Mouse (Mus musculus) limb, embryonic 13.5 days (tissue): ENCODE measurements around the gene Jdp2. TPM values are rescaled to one million over a fixed set of nuclear protein-coding genes. Genes with fewer than 3 reads are reported as not detected.
A peak's percentile ranks its signal among the peaks of the same experiment; 100 is the strongest.

Experiments
- ATAC-seq: fragments of 200-750 bp; cut with Nextera tagmentation; 2 replicates; pipeline ENCODE4 v1.8.0; 2017; ENCODE audit warnings: low read depth, moderate number of reproducible peaks, moderate TSS enrichment; ENCODE audit not compliant: low FRiP score
- H3K27ac ChIP-seq: fragments of 300-500 bp; sonication (generic); 2 replicates; pipeline ENCODE4 v1.5.1; 2015; ENCODE audit warnings: inconsistent platforms, mild to moderate bottlenecking, moderate library complexity
- H3K27me3 ChIP-seq: fragments of 300-500 bp; sonication (generic); 2 replicates; pipeline ENCODE4 v1.6.1; 2015; ENCODE audit warnings: mild to moderate bottlenecking, inconsistent platforms
- H3K36me3 ChIP-seq: fragments of 300-500 bp; sonication (generic); 2 replicates; pipeline ENCODE4 v1.6.1; 2015; ENCODE audit warnings: inconsistent platforms, mild to moderate bottlenecking, moderate library complexity
- H3K4me1 ChIP-seq: fragments of 300-500 bp; sonication (generic); 2 replicates; pipeline ENCODE4 v1.6.1; 2015; ENCODE audit warnings: inconsistent platforms
- H3K4me2 ChIP-seq: fragments of 300-500 bp; sonication (generic); replicated peaks from 2 replicates; pipeline ENCODE4 v1.6.1; 2015; ENCODE audit warnings: inconsistent platforms, mild to moderate bottlenecking, moderate library complexity
- H3K4me3 ChIP-seq: fragments of 300-500 bp; sonication (generic); 2 replicates; pipeline ENCODE4 v1.5.1; 2015; ENCODE audit warnings: moderate library complexity, mild to moderate bottlenecking, inconsistent platforms
- H3K9ac ChIP-seq: fragments of 300-500 bp; sonication (generic); 2 replicates; pipeline ENCODE4 v1.6.1; 2015; ENCODE audit warnings: mild to moderate bottlenecking, inconsistent platforms
- H3K9me3 ChIP-seq: fragments of 300-500 bp; sonication (generic); 2 replicates; pipeline ENCODE4 v1.6.1; 2016; ENCODE audit warnings: inconsistent platforms
- WGBS: fragments of 180-500 bp; shearing (Covaris S2); methylation state at CpG from one replicate; pipeline ENCODE4 v1.1.7; 2015; 5-methylcytosine and 5-hydroxymethylcytosine counted together
- polyA plus RNA-seq: library from polyadenylated mRNA; unstranded; fragments of >200 nt; fragmentation: Nextera tagmentation; extraction: Ambion mirVana; gene quantifications from 2 replicates; pipeline ENCODE4 v1.2.1, GENCODE M21; 2015

Gene Jdp2
- polyA plus RNA-seq, 1 experiment from 2014 or later: 1.2 TPM

DNA sequence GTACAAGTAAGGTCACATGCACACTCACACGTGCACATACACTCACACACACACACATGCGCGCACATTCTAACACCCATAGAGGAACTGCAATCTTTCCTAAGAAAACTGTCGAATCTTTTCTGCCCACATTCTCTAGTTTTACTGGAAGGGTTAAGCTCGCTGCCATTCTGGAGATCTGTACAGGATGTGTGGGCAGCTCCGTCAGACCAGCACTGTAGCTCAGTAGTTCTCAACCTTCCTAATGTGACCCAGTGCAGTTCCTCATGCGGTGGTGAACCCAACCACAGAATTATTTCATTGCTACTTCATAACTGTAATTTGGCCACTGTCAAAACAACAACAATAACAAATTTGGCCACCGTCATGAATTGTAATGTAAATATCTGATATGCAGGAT, 75.1 kb downstream of the Jdp2 start:
- Histone ChIP-seq H3K27ac (no peak overlapping the region), H3K36me3 (no peaks in the 10 kb centered on the region), H3K4me1 (peaks cover 3% of the 10 kb centered on the region), H3K9me3 (peaks cover 3% of the 10 kb centered on the region), H3K27me3 (no peaks in the 10 kb centered on the region), H3K4me2 (no peak overlapping the region), H3K9ac (no peak overlapping the region), H3K4me3 (no peak overlapping the region)
- WGBS: 87% methylated on average over 8 of the region's 8 CpGs
- ATAC-seq: no peak

DNA sequence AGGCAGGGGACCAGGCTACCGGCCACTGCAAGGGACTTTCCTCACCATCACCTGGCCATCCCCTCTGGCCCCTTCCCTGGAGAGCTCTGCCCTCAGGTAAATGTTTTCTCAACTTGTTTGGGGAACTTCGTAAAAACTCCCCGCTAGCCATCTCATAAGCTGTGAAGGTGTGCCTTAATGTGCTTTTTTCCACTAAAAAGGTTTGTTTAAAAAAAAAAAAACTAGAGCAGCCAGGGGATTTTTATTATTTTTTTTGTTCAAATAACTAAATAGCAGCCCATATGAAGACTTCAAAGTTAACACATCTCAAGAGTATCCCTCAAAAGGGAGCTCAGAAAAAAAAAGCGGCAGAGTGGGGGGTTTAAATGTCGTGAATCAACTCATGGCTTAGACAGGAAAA, 80.3 kb downstream of the Jdp2 start:
- no peak overlapping the region for H3K4me2 ChIP-seq

DNA sequence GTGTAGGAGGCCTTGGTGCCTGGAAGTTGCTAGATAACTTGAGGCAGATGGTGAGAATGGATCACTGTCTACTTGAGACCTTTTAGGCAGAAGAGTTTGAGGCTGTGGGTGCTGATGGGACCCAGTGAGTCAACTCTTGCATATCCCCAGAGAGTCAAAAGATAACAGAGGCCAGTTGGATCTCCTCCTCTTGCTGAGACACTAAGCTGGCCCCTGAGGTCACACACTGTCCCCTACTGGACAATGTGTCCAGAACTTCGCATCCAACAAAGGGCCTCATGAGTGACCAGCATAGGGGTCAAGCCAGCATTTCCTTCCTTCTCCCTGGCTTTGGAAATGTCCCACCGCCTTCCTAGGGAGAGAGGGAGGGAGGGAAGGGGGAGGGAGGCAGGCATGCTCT, 81.0 kb downstream of the Jdp2 start:
- H3K36me3 ChIP-seq: no peaks in the 10 kb centered on the region
- no peaks in the 10 kb centered on the region for H3K27me3 ChIP-seq
- no peak overlapping the region for H3K4me3 ChIP-seq
- 60% methylated on average over 2 of the region's 2 CpGs for WGBS
- ATAC-seq: no peak
- no peaks in the 10 kb centered on the region for H3K4me1 ChIP-seq
- H3K27ac ChIP-seq: no peak overlapping the region
- H3K9ac ChIP-seq: no peak overlapping the region
- peaks cover 3% of the 10 kb centered on the region; the same call in 1 of the 2 replicates for H3K9me3 ChIP-seq
- no peak overlapping the region for H3K4me2 ChIP-seq

More for the DNA sequence above, 80.3 kb downstream of the Jdp2 start:
- H3K4me3 ChIP-seq: no peak overlapping the region
- no peak overlapping the region for H3K27ac ChIP-seq
- H3K9ac ChIP-seq: no peak overlapping the region
- 65% methylated on average over 5 of the region's 5 CpGs for WGBS
- no peaks in the 10 kb centered on the region for H3K36me3 ChIP-seq
- no peak for ATAC-seq
- H3K27me3 ChIP-seq: no peaks in the 10 kb centered on the region
- H3K9me3 ChIP-seq: peaks cover 3% of the 10 kb centered on the region; the same call in 1 of the 2 replicates
- H3K4me1 ChIP-seq: no peaks in the 10 kb centered on the region

DNA sequence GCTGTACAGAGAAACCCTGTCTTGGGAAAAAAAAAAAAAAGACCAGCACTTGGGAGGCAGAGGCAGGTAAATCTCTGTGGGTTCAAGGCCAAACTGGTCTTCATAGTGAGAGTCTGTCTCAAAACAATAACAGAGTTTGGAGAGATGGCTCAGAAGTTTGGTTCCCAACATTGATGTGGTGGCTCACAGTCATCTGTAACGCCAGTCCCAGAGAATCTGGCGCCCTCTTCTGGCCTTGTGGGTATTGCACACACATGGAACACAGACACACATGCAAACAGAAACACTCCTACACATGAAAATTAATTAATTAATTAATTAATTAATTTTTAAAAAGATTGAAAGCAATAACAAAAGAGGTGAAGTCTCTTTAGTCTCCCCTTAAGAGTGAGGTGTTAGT, 83.5 kb downstream of the Jdp2 start:
- Histone ChIP-seq H3K9me3 (peaks cover 3% of the 10 kb centered on the region; the same call in 1 of the 2 replicates), H3K4me1 (peaks cover 7% of the 10 kb centered on the region), H3K9ac (no peak overlapping the region), H3K4me3 (no peak overlapping the region), H3K27me3 (no peaks in the 10 kb centered on the region), H3K27ac (no peak overlapping the region), H3K36me3 (no peaks in the 10 kb centered on the region), H3K4me2 (no peak overlapping the region)
- ATAC-seq: no peak
- 41% methylated on average over 2 of the region's 2 CpGs for WGBS

DNA sequence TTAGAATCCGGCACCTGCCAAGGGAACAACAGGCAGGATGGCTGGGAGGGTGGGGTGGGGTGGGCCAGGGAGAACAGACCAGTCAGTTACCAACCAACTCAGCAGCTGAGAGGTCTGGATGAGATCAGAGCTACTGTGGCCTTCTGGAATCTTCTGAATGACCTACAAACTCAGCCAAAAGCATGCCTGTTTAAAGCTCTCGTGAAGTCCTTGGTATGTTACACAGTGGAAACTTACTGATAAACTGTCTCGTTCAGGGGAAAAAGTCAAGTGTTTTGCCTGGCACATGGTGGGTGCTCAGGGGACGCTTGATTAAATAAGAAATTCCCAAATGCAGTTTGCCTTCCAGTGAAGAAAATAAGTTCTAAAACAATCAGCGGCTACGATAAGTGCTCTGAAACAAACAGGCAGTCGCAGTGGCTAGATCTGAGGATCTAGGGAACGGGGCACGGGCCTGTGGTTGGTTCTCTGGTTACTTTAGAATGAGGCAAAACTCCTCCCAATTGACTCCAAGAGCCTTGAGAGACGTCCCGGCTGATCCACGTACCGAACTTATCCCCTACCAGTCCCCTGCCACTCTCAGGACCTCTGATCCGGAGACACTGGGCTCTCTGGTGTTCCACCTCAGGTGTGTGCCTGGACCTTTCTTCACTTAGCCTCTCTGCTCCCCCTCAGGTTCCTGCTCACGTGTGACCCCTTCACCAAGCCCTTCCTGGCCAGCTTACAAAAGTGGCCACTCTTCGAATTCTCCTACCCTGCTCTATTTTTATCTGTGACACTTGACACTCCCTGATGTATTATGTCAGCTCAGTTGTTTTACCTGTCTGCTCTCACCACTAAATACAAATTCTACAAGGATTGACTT, 85.8 kb downstream of the Jdp2 start:
- Histone ChIP-seq H3K4me2 (no peak overlapping the region), H3K4me1 (peaks cover 7% of the 10 kb centered on the region), H3K9me3 (no peaks in the 10 kb centered on the region), H3K36me3 (no peaks in the 10 kb centered on the region), H3K4me3 (no peak overlapping the region), H3K9ac (no peak overlapping the region), H3K27me3 (peaks cover 15% of the 10 kb centered on the region; the same call in 1 of the 2 replicates), H3K27ac (no peak overlapping the region)
- WGBS: 82% methylated on average over 16 of the region's 16 CpGs
- ATAC-seq: no peak

DNA sequence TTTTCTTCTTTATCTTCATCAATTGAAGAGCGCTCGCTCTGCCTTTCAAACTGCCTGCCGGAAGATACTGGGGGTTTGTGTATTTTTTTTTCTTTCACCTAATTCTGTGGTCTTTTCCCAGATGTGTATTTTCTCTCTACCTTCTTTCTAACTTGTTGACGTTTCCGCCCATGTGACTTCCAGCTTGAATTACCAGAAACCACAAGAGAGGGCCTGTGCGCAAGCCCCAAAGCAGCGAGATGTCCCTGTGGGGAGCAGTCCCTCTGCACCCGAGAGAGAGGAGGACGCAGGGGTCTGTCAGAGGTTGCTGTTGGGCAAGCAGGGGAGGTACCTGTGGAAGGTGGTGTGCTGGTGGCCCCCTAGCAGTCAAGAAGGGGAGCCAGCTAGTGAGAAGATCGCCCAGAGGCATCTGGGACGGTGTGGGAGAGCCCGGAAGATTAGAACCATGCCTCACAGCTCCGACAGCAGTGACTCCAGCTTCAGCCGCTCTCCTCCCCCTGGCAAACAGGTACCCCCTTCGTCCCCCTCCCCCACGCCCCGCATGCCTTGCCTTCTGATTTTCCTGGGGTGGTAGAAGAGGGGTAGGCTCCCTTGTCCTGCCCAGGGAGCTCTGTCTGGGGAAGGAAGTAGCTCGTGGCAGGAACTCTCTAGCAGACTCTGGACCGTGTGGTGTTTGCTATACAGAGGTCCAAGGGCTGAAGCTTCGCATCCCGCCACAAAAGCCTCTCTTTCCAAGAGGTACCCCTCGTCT, 87.8 kb downstream of the Jdp2 start, which contains the start of gene Batf:
Batf (plus strand) TSS at position 204 of the 751 bp plus-strand sequence.
- Histone ChIP-seq H3K4me2 (peak within 1 kb of the TSS; percentile 50), H3K4me3 (peak within 1 kb of the TSS; percentile 7), H3K36me3 (no peaks in the 10 kb centered on the region), H3K9ac (0 out of 2 replicates have a peak within 1 kb of the TSS, but pooled peaks have one; percentile 32), H3K27ac (no peak within 1 kb of the TSS), H3K27me3 (peaks cover 15% of the 10 kb centered on the region; the same call in 1 of the 2 replicates), H3K9me3 (no peaks in the 10 kb centered on the region), H3K4me1 (peaks cover 7% of the 10 kb centered on the region)
- WGBS: 39% methylated on average over 20 of the region's 22 CpGs
- no peak for ATAC-seq

DNA sequence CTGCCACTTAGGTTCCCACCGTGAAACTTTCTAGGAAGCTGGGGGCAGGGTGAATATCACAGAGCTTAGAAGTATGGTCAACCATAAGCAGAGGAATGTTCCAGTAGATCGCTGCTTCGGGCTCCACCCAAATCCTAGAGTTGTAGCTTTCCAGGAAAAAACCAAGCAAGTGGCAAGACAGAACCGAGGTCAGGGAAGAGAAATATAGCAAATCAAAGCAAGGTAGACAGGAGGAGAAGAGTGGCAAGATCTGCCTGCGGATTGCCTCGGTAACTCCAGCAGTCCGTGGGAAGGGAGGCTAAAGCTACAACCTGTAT, 88.3 kb downstream of the Jdp2 start:
- H3K36me3 ChIP-seq: no peaks in the 10 kb centered on the region
- peaks cover 15% of the 10 kb centered on the region; the same call in 1 of the 2 replicates for H3K27me3 ChIP-seq
- peaks cover 7% of the 10 kb centered on the region for H3K4me1 ChIP-seq
- H3K9me3 ChIP-seq: no peaks in the 10 kb centered on the region
- H3K27ac ChIP-seq: no peak overlapping the region
- peak overlapping the region; percentile 7; the same call in 1 of the 2 replicates for H3K4me3 ChIP-seq
- ATAC-seq: no peak
- H3K4me2 ChIP-seq: peak overlapping the region; percentile 50
- H3K9ac ChIP-seq: 0 out of 2 replicates have a peak overlapping the region, but pooled peaks have one; percentile 32
- WGBS: 73% methylated on average over 7 of the region's 7 CpGs

DNA sequence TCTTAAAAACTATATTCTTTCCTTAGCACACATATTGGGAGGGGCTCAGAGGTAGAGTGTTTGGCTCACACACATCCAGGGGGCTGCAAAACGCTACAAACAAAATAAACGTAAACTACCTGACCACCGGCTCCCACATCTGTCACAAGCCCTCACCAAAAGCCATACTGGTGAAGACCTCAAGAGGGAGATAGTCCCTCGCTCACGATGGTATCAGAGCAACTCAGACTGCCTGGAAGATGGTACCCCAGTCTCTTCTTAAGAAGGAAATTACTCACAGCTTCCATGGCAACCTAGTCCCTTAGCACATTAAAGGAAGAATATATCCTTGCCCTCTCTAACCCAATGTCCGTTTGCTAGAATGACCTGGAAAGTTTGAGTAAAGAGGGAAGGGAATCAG, 89.0 kb downstream of the Jdp2 start:
- no peak for ATAC-seq
- peaks cover 15% of the 10 kb centered on the region; the same call in 1 of the 2 replicates for H3K27me3 ChIP-seq
- no peaks in the 10 kb centered on the region for H3K9me3 ChIP-seq
- no peaks in the 10 kb centered on the region for H3K36me3 ChIP-seq
- 68% methylated on average over 6 of the region's 6 CpGs for WGBS
- H3K4me2 ChIP-seq: no peak overlapping the region
- no peak overlapping the region for H3K9ac ChIP-seq
- H3K4me1 ChIP-seq: peaks cover 7% of the 10 kb centered on the region
- H3K27ac ChIP-seq: no peak overlapping the region
- no peak overlapping the region for H3K4me3 ChIP-seq

Other genes starting within 250 kb of the Jdp2 start
- 320 and 322 TPM in 2 replicates for gene Tmed10, start 224.2 kb upstream of the Jdp2 start, polyA plus RNA-seq
- gene Fos, start 125.1 kb upstream of the Jdp2 start, polyA plus RNA-seq: 6.1 and 7.2 TPM in 2 replicates
- gene Batf, start 87.6 kb downstream of the Jdp2 start, polyA plus RNA-seq: 3.3 and 3.5 TPM in 2 replicates
- 2.2 and 3.2 TPM in 2 replicates for gene Flvcr2, start 147.5 kb downstream of the Jdp2 start, polyA plus RNA-seq
- 115 and 119 TPM in 2 replicates for gene Erg28, start 225.5 kb downstream of the Jdp2 start, polyA plus RNA-seq
- 10.4 and 13.8 TPM in 2 replicates for gene Ttll5, start 225.6 kb downstream of the Jdp2 start, polyA plus RNA-seq